Mouse (Mus musculus): ENCODE results near the gene Cdc42bpb. TPM values are rescaled to one million over a fixed set of nuclear protein-coding genes. Genes with fewer than 3 reads are reported as not detected.

Gene Cdc42bpb
- polyA plus RNA-seq, 1 experiment, result 56.8 TPM

GRCm38 (mm10) chr12:111354142-111354541 lies 23.4 kb downstream of the Cdc42bpb start:
- H3K36me3 ChIP-seq (ENCODE audit: control insufficient read depth, insufficient read depth, low read length), result no peaks in the 10 kb centered on the region
- H3K27ac ChIP-seq (ENCODE audit: control insufficient read depth, insufficient read depth, low read depth, low read length), result no peak overlapping the region
- no peak overlapping the region for H3K4me3 ChIP-seq (ENCODE audit: control insufficient read depth, low read depth, low read length)
- peaks cover 4% of the 10 kb centered on the region for H3K4me1 ChIP-seq (ENCODE audit: control insufficient read depth, insufficient read depth, low read length)
- no peak for TF ChIP-seq CTCF (IDR thresholded peaks at IDR 0.05; ENCODE audit: control insufficient read depth, insufficient read depth, insufficient replicate concordance, low read depth, low read length)
- no peak for TF ChIP-seq POLR2A (IDR thresholded peaks at IDR 0.05; ENCODE audit: control insufficient read depth, low read depth, low read length)
- H3K27me3 ChIP-seq (ENCODE audit: control insufficient read depth, insufficient read depth, low read length), result no peaks in the 10 kb centered on the region

GRCm38 (mm10) chr12:111353439-111353915 lies 24.0 kb downstream of the Cdc42bpb start:
- Histone ChIP-seq H3K27ac (ENCODE audit: control insufficient read depth, insufficient read depth, low read depth, low read length) (no peak overlapping the region), H3K4me3 (ENCODE audit: control insufficient read depth, low read depth, low read length) (no peak overlapping the region), H3K27me3 (ENCODE audit: control insufficient read depth, insufficient read depth, low read length) (no peaks in the 10 kb centered on the region), H3K4me1 (ENCODE audit: control insufficient read depth, insufficient read depth, low read length) (peaks cover 4% of the 10 kb centered on the region), H3K36me3 (ENCODE audit: control insufficient read depth, insufficient read depth, low read length) (no peaks in the 10 kb centered on the region)
- no peak for TF ChIP-seq POLR2A (IDR thresholded peaks at IDR 0.05; ENCODE audit: control insufficient read depth, low read depth, low read length)
- TF ChIP-seq CTCF (IDR thresholded peaks at IDR 0.05; ENCODE audit: control insufficient read depth, insufficient read depth, insufficient replicate concordance, low read depth, low read length), result no peak

GRCm38 (mm10) chr12:111353008-111353407 lies 24.5 kb downstream of the Cdc42bpb start:
- no peaks in the 10 kb centered on the region for H3K27me3 ChIP-seq (ENCODE audit: control insufficient read depth, insufficient read depth, low read length)
- no peak for TF ChIP-seq CTCF (IDR thresholded peaks at IDR 0.05; ENCODE audit: control insufficient read depth, insufficient read depth, insufficient replicate concordance, low read depth, low read length)
- TF ChIP-seq POLR2A (IDR thresholded peaks at IDR 0.05; ENCODE audit: control insufficient read depth, low read depth, low read length), result no peak
- no peak overlapping the region for H3K4me3 ChIP-seq (ENCODE audit: control insufficient read depth, low read depth, low read length)
- H3K4me1 ChIP-seq (ENCODE audit: control insufficient read depth, insufficient read depth, low read length), result peaks cover 4% of the 10 kb centered on the region
- H3K36me3 ChIP-seq (ENCODE audit: control insufficient read depth, insufficient read depth, low read length), result no peaks in the 10 kb centered on the region
- no peak overlapping the region for H3K27ac ChIP-seq (ENCODE audit: control insufficient read depth, insufficient read depth, low read depth, low read length)

- Histone ChIP-seq H3K27ac (ENCODE audit: control insufficient read depth, insufficient read depth, low read depth, low read length) (no peak overlapping the region), H3K4me1 (ENCODE audit: control insufficient read depth, insufficient read depth, low read length) (peaks cover 4% of the 10 kb centered on the region), H3K36me3 (ENCODE audit: control insufficient read depth, insufficient read depth, low read length) (no peaks in the 10 kb centered on the region), H3K27me3 (ENCODE audit: control insufficient read depth, insufficient read depth, low read length) (no peaks in the 10 kb centered on the region), H3K4me3 (ENCODE audit: control insufficient read depth, low read depth, low read length) (no peak overlapping the region)
- TF ChIP-seq POLR2A (IDR thresholded peaks at IDR 0.05; ENCODE audit: control insufficient read depth, low read depth, low read length), result no peak
- no peak for TF ChIP-seq CTCF (IDR thresholded peaks at IDR 0.05; ENCODE audit: control insufficient read depth, insufficient read depth, insufficient replicate concordance, low read depth, low read length)
These were observed 25.0 kb downstream of the Cdc42bpb start for GRCm38 (mm10) chr12:111352520-111352919.

DNA sequence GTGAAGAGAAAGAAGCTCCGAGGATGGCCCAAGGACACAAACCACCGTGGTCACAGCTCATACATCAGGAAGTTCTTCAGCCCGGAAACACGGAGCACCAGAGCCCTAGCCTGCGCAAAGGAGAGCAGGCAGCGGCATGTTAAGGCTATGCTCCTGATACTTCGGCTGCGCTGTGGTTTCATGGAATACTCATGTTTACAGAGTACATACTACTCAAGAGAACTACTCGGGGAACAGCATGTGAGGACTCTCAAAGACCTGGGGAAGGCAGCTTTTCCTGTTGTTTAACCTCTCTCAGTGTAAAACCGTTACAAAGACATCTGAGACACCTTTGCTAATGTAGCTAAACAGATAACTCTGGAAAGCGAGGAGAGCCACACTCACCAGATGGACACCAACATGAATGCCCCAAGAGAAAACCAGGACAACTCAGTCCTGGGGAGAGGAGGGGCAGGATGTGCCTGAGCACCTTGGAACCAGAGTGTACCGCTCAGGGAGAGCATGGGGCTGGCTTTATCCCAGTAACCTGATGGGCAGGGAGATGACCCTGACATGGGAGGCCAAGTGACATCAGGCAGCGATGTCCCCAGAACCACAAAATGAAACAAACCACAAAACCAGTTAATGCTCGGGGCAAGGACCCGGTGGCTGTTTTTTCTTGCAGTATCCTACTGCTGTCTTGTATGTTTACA lies 27.8 kb downstream of the Cdc42bpb start:
- Histone ChIP-seq H3K36me3 (ENCODE audit: control insufficient read depth, insufficient read depth, low read length) (no peaks in the 10 kb centered on the region), H3K27ac (ENCODE audit: control insufficient read depth, insufficient read depth, low read depth, low read length) (no peak overlapping the region), H3K4me3 (ENCODE audit: control insufficient read depth, low read depth, low read length) (no peak overlapping the region), H3K27me3 (ENCODE audit: control insufficient read depth, insufficient read depth, low read length) (no peaks in the 10 kb centered on the region), H3K4me1 (ENCODE audit: control insufficient read depth, insufficient read depth, low read length) (peaks cover 4% of the 10 kb centered on the region)
- no peak for TF ChIP-seq POLR2A (IDR thresholded peaks at IDR 0.05; ENCODE audit: control insufficient read depth, low read depth, low read length)
- no peak for TF ChIP-seq CTCF (IDR thresholded peaks at IDR 0.05; ENCODE audit: control insufficient read depth, insufficient read depth, insufficient replicate concordance, low read depth, low read length)

- H3K4me1 ChIP-seq (ENCODE audit: control insufficient read depth, insufficient read depth, low read length), result no peaks in the 10 kb centered on the region
- no peaks in the 10 kb centered on the region for H3K36me3 ChIP-seq (ENCODE audit: control insufficient read depth, insufficient read depth, low read length)
- H3K4me3 ChIP-seq (ENCODE audit: control insufficient read depth, low read depth, low read length), result no peak overlapping the region
- no peak overlapping the region for H3K27ac ChIP-seq (ENCODE audit: control insufficient read depth, insufficient read depth, low read depth, low read length)
- H3K27me3 ChIP-seq (ENCODE audit: control insufficient read depth, insufficient read depth, low read length), result no peaks in the 10 kb centered on the region
- TF ChIP-seq CTCF (IDR thresholded peaks at IDR 0.05; ENCODE audit: control insufficient read depth, insufficient read depth, insufficient replicate concordance, low read depth, low read length) (no peak), POLR2A (IDR thresholded peaks at IDR 0.05; ENCODE audit: control insufficient read depth, low read depth, low read length) (no peak)
These were observed 33.6 kb downstream of the Cdc42bpb start for GRCm38 (mm10) chr12:111343956-111344355.

DNA sequence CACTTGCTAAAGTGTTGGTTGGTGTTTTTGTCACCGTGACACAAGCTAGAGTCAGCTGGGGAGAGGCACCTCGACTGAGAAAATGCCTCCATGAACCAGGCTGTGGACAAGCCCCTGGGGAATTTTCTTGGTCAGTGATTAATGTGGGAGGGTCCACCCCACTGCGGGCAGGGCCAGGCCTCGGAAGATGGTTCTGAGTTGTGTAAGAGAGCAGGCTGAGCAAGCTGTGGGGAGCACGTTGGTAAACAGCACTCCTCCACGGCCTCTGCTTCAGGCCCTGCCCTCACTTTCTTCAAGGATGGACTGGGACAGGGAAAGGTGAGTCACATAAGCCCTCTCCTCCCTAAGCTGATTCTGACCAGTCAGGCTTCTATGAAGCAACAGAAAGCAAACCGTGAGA lies 36.8 kb downstream of the Cdc42bpb start:
- Histone ChIP-seq H3K27ac (ENCODE audit: control insufficient read depth, insufficient read depth, low read depth, low read length) (no peak overlapping the region), H3K4me1 (ENCODE audit: control insufficient read depth, insufficient read depth, low read length) (no peaks in the 10 kb centered on the region), H3K27me3 (ENCODE audit: control insufficient read depth, insufficient read depth, low read length) (no peaks in the 10 kb centered on the region), H3K36me3 (ENCODE audit: control insufficient read depth, insufficient read depth, low read length) (no peaks in the 10 kb centered on the region), H3K4me3 (ENCODE audit: control insufficient read depth, low read depth, low read length) (no peak overlapping the region)
- TF ChIP-seq CTCF (IDR thresholded peaks at IDR 0.05; ENCODE audit: control insufficient read depth, insufficient read depth, insufficient replicate concordance, low read depth, low read length) (no peak), POLR2A (IDR thresholded peaks at IDR 0.05; ENCODE audit: control insufficient read depth, low read depth, low read length) (no peak)
